Mouse (Mus musculus) MEL (cell line): Measurements from ENCODE around the gene Papss1.

Source experiments
- BHLHE40 ChIP-seq: IDR thresholded peaks from 2 replicates; pipeline ENCODE4 v1.6.1; 2012; ENCODE audit warnings: low read depth, mild to moderate bottlenecking, inconsistent platforms, low read length, improper control_type of control experiment, borderline replicate concordance
- CTCF ChIP-seq, 3 experiments: IDR thresholded peaks in 2 of 3; conservative IDR thresholded peaks in 1 of 3; 2 replicates each; pipeline ENCODE4 v1.5.1; 2011 to 2012; ENCODE audit warnings: low read length in 3 of 3, low read depth in 2 of 3, mild to moderate bottlenecking in 2 of 3, improper control_type of control experiment in 1 of 3, inconsistent platforms in 1 of 3, mixed read lengths in 1 of 3, moderate library complexity in 1 of 3; ENCODE audit not compliant: control insufficient read depth in 1 of 3, insufficient read depth in 1 of 3, poor library complexity in 1 of 3, severe bottlenecking in 1 of 3
- E2F4 ChIP-seq: IDR thresholded peaks from 2 replicates; pipeline ENCODE4 v1.6.1; 2011; ENCODE audit warnings: low read depth, low read length, improper control_type of control experiment, borderline replicate concordance
- EP300 ChIP-seq, 2 experiments: IDR thresholded peaks; 2 replicates each; pipeline ENCODE4 v1.6.1; 2011; ENCODE audit warnings: improper control_type of control experiment in 2 of 2, low read length in 2 of 2, low read depth in 1 of 2, mild to moderate bottlenecking in 1 of 2
- GATA1 ChIP-seq: IDR thresholded peaks from 2 replicates; pipeline ENCODE4 v1.6.1; 2011; ENCODE audit warnings: low read depth, low read length, improper control_type of control experiment
- HCFC1 ChIP-seq: IDR thresholded peaks from 2 replicates; pipeline ENCODE4 v1.6.1; 2012; ENCODE audit warnings: low read depth, mild to moderate bottlenecking, inconsistent platforms, low read length, improper control_type of control experiment, moderate library complexity
- JUND ChIP-seq: IDR thresholded peaks from 2 replicates; pipeline ENCODE4 v1.6.1; 2011; ENCODE audit warnings: low read depth, mild to moderate bottlenecking, improper control_type of control experiment, low read length
- POLR2A ChIP-seq, 2 experiments: IDR thresholded peaks; 2 replicates each; pipeline ENCODE4 v1.6.1; 2011 to 2012; ENCODE audit warnings: low read length in 2 of 2, mild to moderate bottlenecking in 2 of 2, control low read depth in 1 of 2, improper control_type of control experiment in 1 of 2, low read depth in 1 of 2, moderate library complexity in 1 of 2; ENCODE audit not compliant: control insufficient read depth in 1 of 2, insufficient read depth in 1 of 2, poor library complexity in 1 of 2
- TCF12 ChIP-seq: IDR thresholded peaks from 2 replicates; pipeline ENCODE4 v1.6.1; 2014; ENCODE audit warnings: low read depth, mild to moderate bottlenecking, inconsistent platforms, low read length, improper control_type of control experiment, moderate library complexity
- UBTF ChIP-seq: IDR thresholded peaks from 2 replicates; pipeline ENCODE4 v1.6.1; 2012; ENCODE audit warnings: low read depth, mild to moderate bottlenecking, inconsistent platforms, low read length, improper control_type of control experiment, moderate library complexity, borderline replicate concordance; ENCODE audit not compliant: insufficient read depth
- USF1 ChIP-seq: IDR thresholded peaks from 2 replicates; pipeline ENCODE4 v1.6.1; 2014; ENCODE audit warnings: low read depth, mild to moderate bottlenecking, inconsistent platforms, low read length, improper control_type of control experiment, moderate library complexity
- ZNF384 ChIP-seq: IDR thresholded peaks from 2 replicates; pipeline ENCODE4 v1.6.1; 2012; ENCODE audit warnings: low read depth, mild to moderate bottlenecking, inconsistent platforms, low read length, improper control_type of control experiment

DNA sequence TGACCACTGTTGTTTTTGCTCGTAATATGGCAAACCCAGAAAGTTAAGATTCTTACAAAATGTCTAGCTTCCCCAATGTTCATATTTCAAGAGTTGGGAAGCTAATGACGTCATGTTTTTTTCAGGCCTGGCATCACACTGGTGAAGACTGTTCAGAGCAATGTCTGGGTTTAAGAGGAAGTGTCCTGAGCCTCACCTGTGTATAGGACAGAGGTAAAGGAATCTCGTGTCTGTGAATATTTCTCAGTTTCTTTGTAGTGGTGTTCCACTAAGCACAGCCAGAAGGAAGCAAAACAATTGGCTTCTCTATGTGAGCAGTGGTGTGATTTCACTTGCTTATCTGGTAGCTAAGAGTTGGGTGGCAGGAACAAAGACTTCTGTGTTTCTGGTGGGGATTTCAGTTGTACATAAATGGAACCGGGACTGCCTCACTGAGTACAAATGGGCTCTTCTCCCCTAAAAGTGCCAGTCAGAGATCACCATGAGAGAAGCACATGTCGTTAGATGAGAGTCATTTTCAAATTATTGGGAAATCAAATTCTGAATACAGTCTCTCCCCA is 98.1 kb downstream of the Papss1 start:
- TF ChIP-seq EP300 (IDR thresholded peaks at IDR 0.05; ENCODE audit: low read depth in 1 of 2, low read length in 2 of 2) (no peak), E2F4 (no peak), CTCF (IDR thresholded peaks at IDR 0.05 in 2 of 3, conservative IDR thresholded peaks at IDR 0.05 in 1 of 3; ENCODE audit: control insufficient read depth in 1 of 3, insufficient read depth in 1 of 3, low read depth in 2 of 3, low read length in 3 of 3, poor library complexity in 1 of 3, severe bottlenecking in 1 of 3) (no peak), BHLHE40 (no peak), USF1 (no peak), POLR2A (IDR thresholded peaks at IDR 0.05; ENCODE audit: control insufficient read depth in 1 of 2, insufficient read depth in 1 of 2, low read depth in 1 of 2, low read length in 2 of 2, poor library complexity in 1 of 2) (no peak), GATA1 (no peak), JUND (no peak), HCFC1 (no peak), UBTF (no peak), TCF12 (no peak), ZNF384 (no peak)
